Mouse (Mus musculus): ENCODE measurements at regions not wholly inside any gene's neighbourhood (a gene's known extent, or its start where the extent isn't known, plus 50 kb on each side); places are given as distances from the start of the nearest gene placed in this dataset.

GRCm38 (mm10) chr3:17668839-17669238 lies 279.4 kb upstream of the Cypt12 start:
- DNase-seq: no peak
